Mouse (Mus musculus) hindbrain, postnatal 0 days (tissue): ENCODE results near the gene Ldb2. TPM values are rescaled to one million over a fixed set of nuclear protein-coding genes. Genes with fewer than 3 reads are reported as not detected.

Experiments
- ATAC-seq: fragments of 200-750 bp; cut with Nextera tagmentation; 2 replicates; pipeline ENCODE4 v1.8.0; 2017; ENCODE audit warnings: mild to moderate bottlenecking, moderate TSS enrichment, moderate library complexity
- DNase-seq: peaks from one replicate; pipeline ENCODE4 v3.0.0-alpha.2; 2015; ENCODE audit warnings: low spot score
- H3K27ac ChIP-seq: fragments of 300-500 bp; sonication (generic); 2 replicates; pipeline ENCODE4 v1.5.1; 2014; ENCODE audit warnings: mild to moderate bottlenecking
- H3K27me3 ChIP-seq: fragments of 300-500 bp; sonication (generic); 2 replicates; pipeline ENCODE4 v1.6.1; 2014; ENCODE audit warnings: low read length, mixed read lengths; ENCODE audit not compliant: insufficient read depth
- H3K36me3 ChIP-seq: fragments of 300-500 bp; sonication (generic); 2 replicates; pipeline ENCODE4 v1.6.1; 2014; ENCODE audit warnings: low read length, mixed read lengths; ENCODE audit not compliant: insufficient read depth
- H3K4me1 ChIP-seq: fragments of 300-500 bp; sonication (generic); 2 replicates; pipeline ENCODE4 v1.6.1; 2014; ENCODE audit warnings: antibody characterized with exemption, low read length, mixed read lengths; ENCODE audit not compliant: insufficient read depth
- H3K4me2 ChIP-seq: fragments of 300-500 bp; sonication (generic); 2 replicates; pipeline ENCODE4 v1.6.1; 2014; ENCODE audit warnings: low read depth, mild to moderate bottlenecking, low read length, moderate library complexity, mixed read lengths
- H3K4me3 ChIP-seq: fragments of 300-500 bp; sonication (generic); 2 replicates; pipeline ENCODE4 v1.5.1; 2014; ENCODE audit warnings: low read length
- H3K9ac ChIP-seq: fragments of 300-500 bp; sonication (generic); replicated peaks from 2 replicates; pipeline ENCODE4 v1.6.1; 2014; ENCODE audit warnings: mild to moderate bottlenecking, low read length, moderate library complexity, mixed read lengths
- H3K9me3 ChIP-seq: fragments of 300-500 bp; sonication (generic); 2 replicates; pipeline ENCODE4 v1.6.1; 2016; ENCODE audit warnings: low read length, mixed read lengths
- CTCF ChIP-seq: IDR thresholded peaks from 2 replicates; pipeline ENCODE4 v1.5.1; 2016; ENCODE audit warnings: antibody characterized with exemption, control low read depth, low read depth
- WGBS: fragments of 180-500 bp; shearing (Covaris S2); extraction: QIAGEN DNeasy Blood & Tissue Kit; methylation state at CpG from one replicate; pipeline ENCODE4 v1.1.7; 2014; 5-methylcytosine and 5-hydroxymethylcytosine counted together
- polyA plus RNA-seq: library from polyadenylated mRNA; unstranded; fragments of >200 nt; fragmentation: Nextera tagmentation; extraction: Ambion mirVana; gene quantifications from 2 replicates; pipeline ENCODE4 v1.2.1, GENCODE M21; 2015
- total RNA-seq: library from RNA; depleted of rRNA; stranded (reverse); fragments of >200 nt; gene quantifications from 2 replicates; pipeline ENCODE4 v1.2.3, GENCODE M21; 2014

The Ldb2 gene
- total and polyA plus RNA-seq, 2 experiments from 2014 or later = 28.1 to 35.1 TPM

DNA sequence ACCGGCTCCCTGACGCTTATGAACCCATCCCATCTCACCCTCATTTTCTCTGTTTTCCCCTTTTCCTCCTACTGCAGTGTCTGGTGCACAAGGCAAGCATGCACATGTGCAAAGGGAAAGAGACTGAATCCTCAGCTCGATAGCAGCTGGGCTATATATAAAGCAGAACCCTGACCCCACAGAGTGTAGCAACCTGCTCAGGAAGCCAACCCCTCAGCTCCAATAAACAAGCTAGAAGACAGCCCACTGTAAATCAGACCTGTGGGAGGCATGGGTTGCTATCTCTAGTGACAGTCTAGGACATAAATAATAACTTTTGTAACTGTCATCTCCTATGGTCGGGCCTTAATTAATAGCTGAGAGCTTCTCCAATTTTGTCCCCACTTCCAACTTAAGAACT, 158.4 kb downstream of the Ldb2 start:
- no peak overlapping the region for H3K4me3 ChIP-seq
- no peak for DNase-seq
- 71% methylated on average over 4 of the region's 4 CpGs for WGBS
- H3K36me3 ChIP-seq = no peaks in the 10 kb centered on the region
- no peaks in the 10 kb centered on the region for H3K4me1 ChIP-seq
- H3K4me2 ChIP-seq = no peak overlapping the region
- H3K9me3 ChIP-seq = no peaks in the 10 kb centered on the region
- no peak overlapping the region for H3K27ac ChIP-seq
- H3K27me3 ChIP-seq = no peaks in the 10 kb centered on the region
- no peak for TF ChIP-seq CTCF
- ATAC-seq = no peak
- no peak overlapping the region for H3K9ac ChIP-seq

DNA sequence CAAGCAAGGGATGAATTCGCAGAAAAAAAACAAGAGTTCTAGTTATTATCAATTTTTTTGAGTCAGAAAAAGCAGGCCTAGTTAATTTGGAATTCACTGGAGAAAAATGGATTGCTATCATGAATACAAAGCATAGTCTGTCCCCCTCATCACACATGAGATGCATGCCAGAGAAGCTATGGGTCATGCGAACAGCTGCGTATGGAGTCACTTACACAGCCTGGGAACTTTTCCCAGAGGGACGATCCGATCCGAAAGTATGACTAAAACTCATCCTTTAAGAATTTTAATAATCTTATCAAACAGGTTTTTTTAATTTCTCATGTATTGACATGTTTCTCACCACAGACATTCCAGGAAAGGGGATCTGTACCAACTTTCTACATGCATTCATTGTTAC, 163.9 kb downstream of the Ldb2 start:
- Histone ChIP-seq H3K27ac (no peak overlapping the region), H3K36me3 (no peaks in the 10 kb centered on the region), H3K9ac (no peak overlapping the region), H3K27me3 (no peaks in the 10 kb centered on the region), H3K4me3 (no peak overlapping the region), H3K9me3 (no peaks in the 10 kb centered on the region), H3K4me1 (no peaks in the 10 kb centered on the region), H3K4me2 (no peak overlapping the region)
- no peak for TF ChIP-seq CTCF
- 81% methylated on average over 6 of the region's 6 CpGs for whole genome bisulfite sequencing
- DNase-seq = no peak
- ATAC-seq = no peak

DNA sequence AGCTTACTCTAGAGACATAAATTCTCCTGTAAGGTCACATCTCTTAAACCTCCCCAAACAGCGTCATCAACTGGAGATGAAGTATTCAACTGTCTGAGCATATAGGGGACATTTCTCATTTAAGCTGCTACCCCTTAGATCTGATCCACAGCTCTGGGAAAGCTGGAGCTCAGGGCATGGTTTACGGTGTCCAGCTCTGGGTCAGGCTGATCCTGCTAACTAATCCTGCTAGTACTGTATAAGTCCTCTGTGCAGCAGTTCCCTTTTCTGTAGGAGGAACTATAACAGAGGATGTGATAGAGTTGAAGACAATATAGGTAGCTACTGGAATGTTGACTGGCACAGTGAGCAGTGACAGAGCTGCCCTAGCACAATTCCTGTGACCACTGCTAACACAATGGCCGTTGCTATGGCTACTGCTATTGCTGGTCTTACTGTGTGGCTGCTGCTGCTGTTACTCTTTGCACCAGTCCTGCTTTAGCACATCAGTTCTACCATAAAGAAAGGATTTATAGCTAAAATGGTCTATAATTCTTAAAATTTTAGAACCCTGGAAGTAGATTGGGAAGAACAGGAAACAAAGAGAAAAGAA, 170.3 kb downstream of the Ldb2 start:
- Histone ChIP-seq H3K36me3 (no peaks in the 10 kb centered on the region), H3K27me3 (no peaks in the 10 kb centered on the region), H3K4me3 (no peak overlapping the region), H3K9me3 (no peaks in the 10 kb centered on the region), H3K4me1 (peaks cover 5% of the 10 kb centered on the region; the same call in 1 of the 2 replicates), H3K27ac (0 out of 2 replicates have a peak overlapping the region, but pooled peaks have one; percentile 11), H3K4me2 (no peak overlapping the region), H3K9ac (no peak overlapping the region)
- 53% methylated on average over 3 of the region's 3 CpGs for WGBS
- DNase-seq (peak; percentile 49), ATAC-seq (peak; percentile 55; the same call in 1 of the 2 replicates)
- TF ChIP-seq CTCF = no peak

DNA sequence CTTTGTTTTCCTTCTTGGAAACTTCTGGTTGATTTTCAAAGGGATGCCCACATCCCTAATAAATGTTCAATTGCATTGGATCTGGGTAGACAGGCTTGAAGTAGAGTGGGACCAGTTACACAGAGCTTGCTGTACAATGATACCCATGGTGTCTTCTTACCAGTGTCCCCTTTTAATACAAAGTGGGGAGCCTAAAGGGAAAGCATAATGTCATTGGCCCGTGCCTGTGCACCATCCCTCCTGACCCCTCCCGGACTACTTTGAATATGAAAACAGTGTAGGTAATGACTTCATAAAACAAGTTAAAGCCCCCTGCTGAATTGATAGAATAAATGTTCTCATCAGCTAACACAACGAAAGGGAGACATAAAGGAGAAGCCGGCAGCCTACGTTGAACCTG, 172.0 kb downstream of the Ldb2 start:
- Histone ChIP-seq H3K4me2 (no peak overlapping the region), H3K9ac (no peak overlapping the region), H3K4me1 (peaks cover 5% of the 10 kb centered on the region; the same call in 1 of the 2 replicates), H3K27ac (no peak overlapping the region), H3K9me3 (no peaks in the 10 kb centered on the region), H3K36me3 (no peaks in the 10 kb centered on the region), H3K27me3 (no peaks in the 10 kb centered on the region), H3K4me3 (no peak overlapping the region)
- DNase-seq = no peak
- WGBS = 21% methylated on average over 5 of the region's 5 CpGs
- TF ChIP-seq CTCF = no peak
- ATAC-seq = 0 out of 2 replicates have a peak, but pooled peaks have one; percentile 18

DNA sequence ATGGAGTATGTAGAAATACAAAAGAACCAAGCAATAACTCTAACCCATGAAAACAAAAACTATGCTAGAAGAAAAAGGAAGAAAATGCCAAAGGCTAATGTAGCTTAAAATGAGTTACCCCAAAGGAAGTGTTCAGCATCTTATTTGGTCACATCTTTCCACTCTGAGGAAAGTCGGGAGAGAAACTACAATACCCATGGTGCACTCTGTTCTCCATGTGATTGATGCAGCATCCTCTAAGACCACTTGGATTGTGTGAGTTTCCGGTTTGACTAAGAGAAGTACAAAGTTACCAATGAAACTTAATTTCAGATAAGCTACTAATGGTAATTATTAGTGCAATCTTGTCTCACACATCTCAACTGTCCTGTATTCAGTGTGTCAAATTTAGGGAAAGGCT, 172.6 kb downstream of the Ldb2 start:
- no peak overlapping the region for H3K4me2 ChIP-seq
- H3K4me3 ChIP-seq = no peak overlapping the region
- no peak overlapping the region for H3K27ac ChIP-seq
- 84% methylated on average over 2 of the region's 2 CpGs for WGBS
- no peaks in the 10 kb centered on the region for H3K9me3 ChIP-seq
- H3K9ac ChIP-seq = no peak overlapping the region
- no peak for TF ChIP-seq CTCF
- H3K36me3 ChIP-seq = no peaks in the 10 kb centered on the region
- ATAC-seq = no peak
- no peaks in the 10 kb centered on the region for H3K27me3 ChIP-seq
- H3K4me1 ChIP-seq = peaks cover 5% of the 10 kb centered on the region; the same call in 1 of the 2 replicates
- no peak for DNase-seq

DNA sequence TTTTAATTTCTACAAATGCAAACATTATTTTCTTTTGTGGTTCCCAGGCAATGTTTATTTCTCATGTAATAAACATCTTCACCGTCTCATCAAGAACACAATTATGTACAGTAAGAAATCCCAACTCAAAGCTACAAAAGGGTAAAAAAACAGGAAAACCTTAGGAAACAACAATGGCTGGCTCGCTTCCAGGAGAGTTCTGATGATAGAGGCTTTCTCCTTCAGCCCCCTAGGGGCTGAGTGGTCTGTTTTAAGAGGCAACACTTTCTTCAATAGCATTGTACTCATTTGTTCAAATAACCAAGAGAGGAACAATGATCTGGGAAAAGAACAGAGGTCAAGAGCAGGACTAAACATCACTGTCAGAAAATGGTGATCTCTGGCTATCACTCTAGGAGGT, 173.4 kb downstream of the Ldb2 start:
- no peak overlapping the region for H3K9ac ChIP-seq
- H3K4me1 ChIP-seq = peaks cover 5% of the 10 kb centered on the region; the same call in 1 of the 2 replicates
- H3K4me2 ChIP-seq = no peak overlapping the region
- DNase-seq = no peak
- ATAC-seq = no peak
- H3K36me3 ChIP-seq = no peaks in the 10 kb centered on the region
- no peak overlapping the region for H3K27ac ChIP-seq
- TF ChIP-seq CTCF = no peak
- WGBS = 66% methylated on average over 2 of the region's 2 CpGs
- H3K27me3 ChIP-seq = no peaks in the 10 kb centered on the region
- no peaks in the 10 kb centered on the region for H3K9me3 ChIP-seq
- H3K4me3 ChIP-seq = no peak overlapping the region

DNA sequence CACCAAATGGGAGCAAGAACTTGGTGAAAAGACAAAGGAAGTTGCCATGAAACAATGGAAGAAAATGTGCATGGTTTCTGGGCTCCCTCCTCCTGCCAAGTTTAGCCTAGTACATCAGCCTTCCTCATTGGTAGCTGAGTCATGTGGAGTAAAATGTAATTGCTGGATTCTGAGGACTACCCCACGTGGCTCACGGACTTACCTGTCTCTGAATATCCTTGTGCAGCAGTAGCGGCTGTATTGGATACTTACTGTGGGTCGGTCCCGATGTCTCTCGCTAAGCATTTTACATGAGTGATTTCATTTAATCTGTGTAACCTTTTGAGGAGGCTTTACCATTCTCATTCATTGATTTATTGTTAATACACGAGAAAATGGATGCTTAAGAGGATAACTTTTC, 183.8 kb downstream of the Ldb2 start:
- H3K27me3 ChIP-seq = no peaks in the 10 kb centered on the region
- DNase-seq (no peak), ATAC-seq (no peak)
- no peak overlapping the region for H3K9ac ChIP-seq
- no peak overlapping the region for H3K4me2 ChIP-seq
- TF ChIP-seq CTCF = no peak
- H3K4me1 ChIP-seq = 0 out of 2 replicates have a peak, but pooled peaks cover 3% of the 10 kb centered on the region
- no peaks in the 10 kb centered on the region for H3K36me3 ChIP-seq
- H3K4me3 ChIP-seq = no peak overlapping the region
- no peaks in the 10 kb centered on the region for H3K9me3 ChIP-seq
- no peak overlapping the region for H3K27ac ChIP-seq
- 88% methylated on average over 7 of the region's 7 CpGs for WGBS
